Mouse (Mus musculus) splenic B cell, adult 2 months (primary cell): ENCODE results near the gene Otud7b.

Source experiments
- DNase-seq: peaks from one replicate; pipeline ENCODE4 v3.0.0-alpha.2; 2011; ENCODE audit warnings: low read depth, low spot score
- H3K27me3 ChIP-seq: 2 replicates; pipeline ENCODE4 v1.6.1; 2012; ENCODE audit warnings: mild to moderate bottlenecking, low read length, moderate library complexity, mixed read lengths; ENCODE audit not compliant: control insufficient read depth, poor library complexity, insufficient read depth, severe bottlenecking
- H3K36me3 ChIP-seq: 2 replicates; pipeline ENCODE4 v1.6.1; 2012; ENCODE audit warnings: mild to moderate bottlenecking, low read length, moderate library complexity, mixed read lengths; ENCODE audit not compliant: control insufficient read depth, poor library complexity, insufficient read depth, severe bottlenecking

Gene Otud7b

GRCm38 (mm10) chr3:96072921-96073486 lies 31.3 kb upstream of the Otud7b start:
- no peaks in the 10 kb centered on the region for H3K27me3 ChIP-seq
- H3K36me3 ChIP-seq: no peaks in the 10 kb centered on the region
- no peak for DNase-seq

GRCm38 (mm10) chr3:96078066-96078465 lies 26.3 kb upstream of the Otud7b start:
- Histone ChIP-seq H3K27me3 (no peaks in the 10 kb centered on the region), H3K36me3 (no peaks in the 10 kb centered on the region)
- DNase-seq: no peak

- no peaks in the 10 kb centered on the region for H3K36me3 ChIP-seq
- no peak for DNase-seq
- H3K27me3 ChIP-seq: no peaks in the 10 kb centered on the region
These were observed 25.6 kb upstream of the Otud7b start for GRCm38 (mm10) chr3:96078711-96079110.

- H3K36me3 ChIP-seq: no peaks in the 10 kb centered on the region
- peak; percentile 73 for DNase-seq
- no peaks in the 10 kb centered on the region for H3K27me3 ChIP-seq
These were observed 23.3 kb upstream of the Otud7b start for GRCm38 (mm10) chr3:96081006-96081405.

- Histone ChIP-seq H3K36me3 (no peaks in the 10 kb centered on the region), H3K27me3 (no peaks in the 10 kb centered on the region)
These were observed 22.7 kb upstream of the Otud7b start for GRCm38 (mm10) chr3:96081650-96082049.

GRCm38 (mm10) chr3:96082100-96082499 lies 22.2 kb upstream of the Otud7b start:
- no peak for DNase-seq
- H3K27me3 ChIP-seq: no peaks in the 10 kb centered on the region
- no peaks in the 10 kb centered on the region for H3K36me3 ChIP-seq

More at GRCm38 (mm10) chr3:96081650-96082049, 22.7 kb upstream of the Otud7b start:
- no peak for DNase-seq

GRCm38 (mm10) chr3:96082714-96083508 lies 21.4 kb upstream of the Otud7b start:
- Histone ChIP-seq H3K36me3 (no peaks in the 10 kb centered on the region), H3K27me3 (no peaks in the 10 kb centered on the region)
- no peak for DNase-seq

GRCm38 (mm10) chr3:96084146-96084755 lies 20.1 kb upstream of the Otud7b start:
- Histone ChIP-seq H3K36me3 (no peaks in the 10 kb centered on the region), H3K27me3 (no peaks in the 10 kb centered on the region)
- DNase-seq: no peak

- Histone ChIP-seq H3K27me3 (no peaks in the 10 kb centered on the region), H3K36me3 (no peaks in the 10 kb centered on the region)
- no peak for DNase-seq
These were observed 17.1 kb upstream of the Otud7b start for GRCm38 (mm10) chr3:96087219-96087618.

GRCm38 (mm10) chr3:96087801-96088200 lies 16.5 kb upstream of the Otud7b start:
- DNase-seq: no peak
- Histone ChIP-seq H3K27me3 (no peaks in the 10 kb centered on the region), H3K36me3 (no peaks in the 10 kb centered on the region)

GRCm38 (mm10) chr3:96089882-96090489 lies 14.3 kb upstream of the Otud7b start:
- peak; percentile 74 for DNase-seq
- Histone ChIP-seq H3K36me3 (no peaks in the 10 kb centered on the region), H3K27me3 (no peaks in the 10 kb centered on the region)

GRCm38 (mm10) chr3:96091146-96091545 lies 13.2 kb upstream of the Otud7b start:
- Histone ChIP-seq H3K36me3 (no peaks in the 10 kb centered on the region), H3K27me3 (no peaks in the 10 kb centered on the region)
- peak; percentile 35 for DNase-seq

- no peaks in the 10 kb centered on the region for H3K27me3 ChIP-seq
- DNase-seq: no peak
These were observed 12.4 kb upstream of the Otud7b start for GRCm38 (mm10) chr3:96091966-96092365.

GRCm38 (mm10) chr3:96093509-96093908 lies 10.8 kb upstream of the Otud7b start:
- Histone ChIP-seq H3K27me3 (no peaks in the 10 kb centered on the region), H3K36me3 (no peaks in the 10 kb centered on the region)
- no peak for DNase-seq

More at GRCm38 (mm10) chr3:96091966-96092365, 12.4 kb upstream of the Otud7b start:
- no peaks in the 10 kb centered on the region for H3K36me3 ChIP-seq

- no peaks in the 10 kb centered on the region for H3K27me3 ChIP-seq
- H3K36me3 ChIP-seq: no peaks in the 10 kb centered on the region
- DNase-seq: no peak
These were observed 10.1 kb upstream of the Otud7b start for GRCm38 (mm10) chr3:96094203-96094602.
